Mouse (Mus musculus) embryonic facial prominence, embryonic 10.5 days (tissue): ENCODE results near the gene Xxylt1. TPM values are rescaled to one million over a fixed set of nuclear protein-coding genes. Genes with fewer than 3 reads are reported as not detected.

Source experiments
- DNase-seq: peaks from one replicate; pipeline ENCODE4 v3.0.0-alpha.2; 2017; ENCODE audit warnings: low spot score
- H3K27ac ChIP-seq: fragments of 300-500 bp; sonication (generic); replicated peaks from 2 replicates; pipeline ENCODE4 v1.5.1; 2016; ENCODE audit warnings: mild to moderate bottlenecking
- H3K27me3 ChIP-seq: fragments of 300-500 bp; sonication (generic); replicated peaks from 2 replicates; pipeline ENCODE4 v1.6.1; 2016; ENCODE audit warnings: low read depth, mild to moderate bottlenecking; ENCODE audit not compliant: poor library complexity, severe bottlenecking
- H3K36me3 ChIP-seq: fragments of 300-500 bp; sonication (generic); replicated peaks from 2 replicates; pipeline ENCODE4 v1.6.1; 2016; ENCODE audit warnings: mild to moderate bottlenecking, moderate library complexity
- H3K4me1 ChIP-seq: fragments of 300-500 bp; sonication (generic); 2 replicates; pipeline ENCODE4 v1.6.1; 2016
- H3K4me3 ChIP-seq: fragments of 300-500 bp; sonication (generic); 2 replicates; pipeline ENCODE4 v1.5.1; 2016; ENCODE audit warnings: mild to moderate bottlenecking, moderate library complexity
- H3K9me3 ChIP-seq: fragments of 300-500 bp; sonication (generic); 2 replicates; pipeline ENCODE4 v1.6.1; 2016; ENCODE audit warnings: mild to moderate bottlenecking
- WGBS: fragments of 180-500 bp; shearing (Covaris S2); methylation state at CpG from one replicate; pipeline ENCODE4 v1.1.7; 2016; 5-methylcytosine and 5-hydroxymethylcytosine counted together
- polyA plus RNA-seq: library from polyadenylated mRNA; unstranded; fragments of >200 nt; fragmentation: Nextera tagmentation; extraction: Ambion mirVana; gene quantifications from 2 replicates; pipeline ENCODE4 v1.2.1, GENCODE M21; 2016

Gene Xxylt1
- polyA plus RNA-seq, 1 experiment from 2014 or later, result 14.5 TPM

DNA sequence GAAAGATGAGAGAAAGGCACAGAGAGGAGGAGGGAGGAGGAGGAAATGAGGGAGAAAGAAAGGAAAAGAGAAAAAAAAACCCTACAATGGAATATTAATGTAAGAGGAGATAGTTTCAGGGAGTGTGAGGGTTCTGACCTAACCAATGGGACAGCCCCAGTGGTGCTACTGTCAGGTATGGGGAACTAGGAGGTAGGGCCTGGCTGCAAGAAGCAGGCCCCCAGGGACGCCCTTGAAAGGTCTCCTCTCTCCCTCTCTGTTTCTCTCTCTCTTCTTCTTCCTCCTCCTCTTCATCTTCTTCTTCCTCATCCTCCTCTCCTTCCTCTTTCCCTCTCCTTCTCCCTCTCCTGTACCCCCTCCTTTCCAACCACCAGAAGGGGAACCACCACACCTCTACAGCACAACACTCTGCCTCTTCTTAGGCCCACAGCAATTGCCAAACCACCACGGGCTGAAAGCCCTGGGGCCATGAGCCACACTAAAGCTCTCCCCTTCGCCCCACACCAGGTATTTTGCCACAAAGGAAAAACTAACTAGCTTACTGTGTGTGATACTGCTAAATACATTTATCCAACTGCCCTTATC, 6.8 kb downstream of the Xxylt1 start:
- 72% methylated on average over 3 of the region's 3 CpGs for WGBS
- H3K27ac ChIP-seq, result no peak overlapping the region
- no peaks in the 10 kb centered on the region for H3K9me3 ChIP-seq
- DNase-seq, result no peak
- H3K27me3 ChIP-seq, result no peaks in the 10 kb centered on the region; the same call in 1 of the 2 replicates
- peaks cover 10% of the 10 kb centered on the region for H3K36me3 ChIP-seq
- peaks cover 26% of the 10 kb centered on the region for H3K4me1 ChIP-seq
- no peak overlapping the region for H3K4me3 ChIP-seq

DNA sequence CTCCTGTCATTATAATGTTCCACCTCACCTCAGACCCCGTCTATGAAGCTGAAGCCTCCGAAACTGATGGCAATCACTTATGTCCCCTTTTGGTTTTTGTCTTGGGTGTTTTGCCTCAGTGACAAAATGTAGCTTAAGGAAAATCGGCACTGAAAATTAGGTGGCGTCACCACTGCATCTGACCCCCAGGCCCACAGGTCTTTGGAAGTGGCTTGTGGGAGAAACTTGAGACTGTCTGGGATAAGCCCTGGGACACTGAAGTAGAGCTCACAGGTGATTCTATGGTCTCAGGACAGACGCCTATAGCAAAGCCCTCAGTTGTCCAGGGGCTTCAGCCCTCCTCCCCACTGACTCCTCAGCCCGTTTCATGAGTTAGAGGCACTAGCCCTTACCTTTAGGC, 9.5 kb downstream of the Xxylt1 start:
- Histone ChIP-seq H3K9me3 (no peaks in the 10 kb centered on the region), H3K36me3 (0 out of 2 replicates have a peak, but pooled peaks cover 3% of the 10 kb centered on the region), H3K4me3 (no peak overlapping the region), H3K4me1 (peaks cover 48% of the 10 kb centered on the region), H3K27me3 (no peaks in the 10 kb centered on the region; the same call in 1 of the 2 replicates), H3K27ac (no peak overlapping the region)
- no peak for DNase-seq
- 88% methylated on average over 6 of the region's 6 CpGs for WGBS

GRCm38 (mm10) chr16:31070358-31071133, 10.7 kb downstream of the Xxylt1 start:
- peak; percentile 91 for DNase-seq
- 17% methylated on average over 21 of the region's 21 CpGs for WGBS
- H3K4me3 ChIP-seq, result peak overlapping the region; percentile 27; the same call in 1 of the 2 replicates
- peaks cover 51% of the 10 kb centered on the region for H3K4me1 ChIP-seq
- H3K27ac ChIP-seq, result peak overlapping the region; percentile 45; the same call in 1 of the 2 replicates
- H3K36me3 ChIP-seq, result no peaks in the 10 kb centered on the region
- no peaks in the 10 kb centered on the region for H3K9me3 ChIP-seq
- no peaks in the 10 kb centered on the region; the same call in 1 of the 2 replicates for H3K27me3 ChIP-seq

DNA sequence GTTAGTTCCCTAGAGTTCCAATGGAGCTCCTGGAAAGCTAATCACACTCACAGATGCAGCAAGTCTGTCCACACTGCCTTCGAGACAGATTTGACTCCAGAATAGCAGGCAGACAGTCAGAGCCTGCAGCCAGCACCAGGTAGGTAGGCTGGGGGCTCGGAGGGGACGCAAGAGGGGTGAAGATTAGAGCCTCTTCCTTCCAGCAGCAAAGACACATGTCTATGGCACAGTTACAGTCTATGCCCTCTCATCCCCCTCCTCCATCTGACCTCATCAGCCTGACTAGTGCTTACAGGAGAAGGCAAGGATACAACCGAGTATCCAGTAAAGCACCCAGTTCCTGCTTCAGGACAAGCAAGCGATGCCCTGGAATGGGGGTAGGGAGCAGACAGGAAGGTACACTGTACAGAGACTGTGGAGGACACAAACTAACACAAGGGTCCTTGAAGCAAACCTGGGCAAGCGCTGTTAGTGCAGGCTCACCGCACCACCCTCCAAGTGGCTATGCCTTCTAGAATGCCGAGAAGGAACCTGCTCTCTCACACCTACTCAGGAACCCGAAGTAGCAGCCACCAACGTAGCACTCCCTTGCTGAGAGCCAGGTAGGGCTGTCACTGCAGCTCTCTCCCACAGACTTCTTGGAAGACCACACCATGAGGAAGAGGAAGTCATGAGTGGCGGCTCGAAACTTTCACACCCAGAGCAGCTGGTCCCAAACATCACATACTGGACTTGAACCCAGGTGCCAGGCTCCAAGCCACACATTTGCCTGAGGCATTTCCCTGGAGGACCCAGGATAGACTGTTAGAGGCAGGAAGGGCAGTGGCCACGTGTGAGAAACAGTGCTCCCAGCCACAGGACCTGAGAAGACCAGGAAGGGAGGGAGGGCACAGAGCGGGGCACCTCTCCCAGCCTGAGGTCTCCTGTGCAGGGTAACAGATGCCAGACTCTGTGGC, 11.7 kb downstream of the Xxylt1 start:
- no peak for DNase-seq
- Histone ChIP-seq H3K27me3 (no peaks in the 10 kb centered on the region; the same call in 1 of the 2 replicates), H3K36me3 (no peaks in the 10 kb centered on the region), H3K27ac (peak overlapping the region; percentile 24; the same call in 1 of the 2 replicates), H3K4me3 (no peak overlapping the region), H3K4me1 (peaks cover 51% of the 10 kb centered on the region), H3K9me3 (no peaks in the 10 kb centered on the region)
- 84% methylated on average over 14 of the region's 14 CpGs for WGBS

DNA sequence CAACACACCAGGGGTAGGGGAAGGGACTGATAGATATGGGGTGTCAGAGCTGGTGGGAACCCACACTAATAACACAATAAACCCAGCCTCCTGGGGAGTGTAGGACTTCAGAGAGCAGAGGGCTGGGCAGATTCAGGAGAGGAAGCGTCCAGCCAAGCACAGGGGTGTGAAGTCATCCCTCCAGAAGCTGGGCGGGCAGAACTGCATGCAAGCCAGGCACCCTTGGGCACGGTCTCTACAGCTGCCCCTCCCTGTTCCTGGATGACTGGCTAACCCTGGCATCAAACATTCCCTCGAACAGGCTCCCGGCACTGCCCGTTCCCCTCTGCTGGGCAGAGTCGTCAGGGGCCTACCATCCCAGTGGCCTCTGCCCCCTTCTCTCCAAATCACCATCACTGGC, 13.0 kb downstream of the Xxylt1 start:
- Histone ChIP-seq H3K27ac (no peak overlapping the region), H3K9me3 (no peaks in the 10 kb centered on the region), H3K27me3 (no peaks in the 10 kb centered on the region; the same call in 1 of the 2 replicates), H3K36me3 (no peaks in the 10 kb centered on the region), H3K4me1 (peaks cover 51% of the 10 kb centered on the region), H3K4me3 (no peak overlapping the region)
- DNase-seq, result no peak
- WGBS, result 90% methylated on average over 7 of the region's 7 CpGs

- H3K27me3 ChIP-seq, result no peaks in the 10 kb centered on the region
- H3K4me3 ChIP-seq, result no peak overlapping the region
- H3K4me1 ChIP-seq, result peaks cover 62% of the 10 kb centered on the region
- 0 out of 2 replicates have a peak overlapping the region, but pooled peaks have one; percentile 37 for H3K27ac ChIP-seq
- 65% methylated on average over 15 of the region's 15 CpGs for WGBS
- H3K9me3 ChIP-seq, result no peaks in the 10 kb centered on the region
- no peak for DNase-seq
- no peaks in the 10 kb centered on the region for H3K36me3 ChIP-seq
These were observed 14.7 kb downstream of the Xxylt1 start for GRCm38 (mm10) chr16:31066344-31067098.

DNA sequence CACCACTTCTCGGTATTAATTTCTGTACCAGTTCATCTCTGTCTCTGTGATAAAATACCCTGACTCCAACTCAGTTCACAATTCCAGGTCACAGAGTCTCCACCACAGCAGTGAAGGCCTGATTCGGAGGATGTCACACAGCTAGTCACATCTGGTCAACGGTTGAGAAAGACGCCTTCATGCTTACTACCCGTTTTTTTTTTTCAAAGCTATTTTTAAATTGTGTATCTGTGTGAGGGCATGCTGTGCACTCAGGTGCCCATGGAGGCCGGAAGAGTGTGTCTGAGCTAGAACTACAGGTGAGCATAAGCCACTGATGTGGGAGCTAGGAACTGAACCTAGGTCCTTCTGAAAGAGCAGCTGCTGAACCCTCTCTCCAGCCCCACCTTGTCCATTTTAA, 16.4 kb downstream of the Xxylt1 start:
- Histone ChIP-seq H3K4me1 (peaks cover 57% of the 10 kb centered on the region), H3K36me3 (no peaks in the 10 kb centered on the region), H3K4me3 (no peak overlapping the region), H3K9me3 (no peaks in the 10 kb centered on the region), H3K27me3 (no peaks in the 10 kb centered on the region), H3K27ac (no peak overlapping the region)
- WGBS, result 89% methylated on average over 6 of the region's 6 CpGs
- no peak for DNase-seq

- Histone ChIP-seq H3K4me3 (no peak overlapping the region), H3K4me1 (peaks cover 54% of the 10 kb centered on the region), H3K27ac (no peak overlapping the region; the same call in 1 of the 2 replicates), H3K36me3 (no peaks in the 10 kb centered on the region), H3K9me3 (no peaks in the 10 kb centered on the region), H3K27me3 (no peaks in the 10 kb centered on the region)
- WGBS, result 74% methylated on average over 3 of the region's 3 CpGs
- DNase-seq, result no peak
These were observed 18.3 kb downstream of the Xxylt1 start for GRCm38 (mm10) chr16:31062918-31063317.

DNA sequence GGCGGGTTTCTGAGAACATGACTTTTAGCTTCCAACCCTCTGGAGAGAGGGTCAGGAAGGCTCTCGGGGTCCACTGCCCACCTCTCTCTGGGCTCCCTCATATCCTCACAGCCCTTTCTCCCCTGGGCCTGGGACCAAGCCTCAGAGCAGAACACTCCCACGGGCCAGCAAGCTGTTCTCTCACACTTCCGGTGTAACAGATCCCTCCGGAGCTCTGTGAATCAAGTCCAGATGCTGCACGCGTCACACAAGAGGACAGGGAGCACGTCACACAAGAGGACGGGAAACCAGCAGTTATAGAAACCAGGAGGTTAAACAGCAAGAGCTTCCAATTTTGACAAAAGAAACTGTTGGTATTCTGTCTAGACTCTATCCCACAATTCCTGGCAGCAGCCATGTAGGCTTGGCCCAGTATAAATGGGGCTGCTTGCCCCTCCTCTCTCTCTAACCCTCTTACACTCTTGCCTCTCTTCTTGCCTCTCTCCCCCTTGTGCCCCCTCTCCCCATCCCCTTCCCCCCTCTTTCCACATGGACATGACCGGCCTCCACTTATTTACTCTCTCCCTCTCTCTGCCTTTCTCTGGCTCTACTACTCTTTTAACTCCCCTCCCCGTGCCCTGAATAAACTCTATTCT, 19.9 kb downstream of the Xxylt1 start:
- peak overlapping the region; percentile 75 for H3K27ac ChIP-seq
- 55% methylated on average over 11 of the region's 11 CpGs for WGBS
- DNase-seq, result peak; percentile 71

GRCm38 (mm10) chr16:31060714-31061113, 20.5 kb downstream of the Xxylt1 start:
- 90% methylated on average over 13 of the region's 13 CpGs for WGBS
- DNase-seq, result no peak

More for the DNA sequence above, 19.9 kb downstream of the Xxylt1 start:
- no peaks in the 10 kb centered on the region for H3K36me3 ChIP-seq
- peaks cover 46% of the 10 kb centered on the region for H3K4me1 ChIP-seq
- no peaks in the 10 kb centered on the region for H3K27me3 ChIP-seq
- no peaks in the 10 kb centered on the region for H3K9me3 ChIP-seq
- no peak overlapping the region for H3K4me3 ChIP-seq

GRCm38 (mm10) chr16:31060226-31060625, 21.0 kb downstream of the Xxylt1 start:
- no peaks in the 10 kb centered on the region for H3K9me3 ChIP-seq
- H3K4me1 ChIP-seq, result peaks cover 44% of the 10 kb centered on the region
- no peak overlapping the region for H3K4me3 ChIP-seq
- DNase-seq, result no peak
- H3K27me3 ChIP-seq, result no peaks in the 10 kb centered on the region
- WGBS, result 96% methylated on average over 3 of the region's 3 CpGs
- H3K27ac ChIP-seq, result no peak overlapping the region
- H3K36me3 ChIP-seq, result no peaks in the 10 kb centered on the region

More at GRCm38 (mm10) chr16:31060714-31061113, 20.5 kb downstream of the Xxylt1 start:
- Histone ChIP-seq H3K4me1 (peaks cover 44% of the 10 kb centered on the region), H3K4me3 (no peak overlapping the region), H3K27me3 (no peaks in the 10 kb centered on the region), H3K36me3 (no peaks in the 10 kb centered on the region), H3K27ac (peak overlapping the region; percentile 75), H3K9me3 (no peaks in the 10 kb centered on the region)
